Mouse (Mus musculus) frontal cortex, postnatal 14 days (tissue): Measurements from ENCODE around the gene Tnpo1.
"Not testable (repeated sequence)": the region's sequence is repeated elsewhere in the genome, so short reads cannot be mapped to it uniquely, and the experiment has no call there.

Experiments used
- DNase-seq, 2 experiments: peaks; one replicate each; pipeline ENCODE4 v3.0.0; 2022; ENCODE audit warnings: low spot score in 2 of 2

The Tnpo1 gene

GRCm38 (mm10) chr13:98889211-98889610, 37.0 kb downstream of the Tnpo1 start:
- no peak for DNase-seq

DNA sequence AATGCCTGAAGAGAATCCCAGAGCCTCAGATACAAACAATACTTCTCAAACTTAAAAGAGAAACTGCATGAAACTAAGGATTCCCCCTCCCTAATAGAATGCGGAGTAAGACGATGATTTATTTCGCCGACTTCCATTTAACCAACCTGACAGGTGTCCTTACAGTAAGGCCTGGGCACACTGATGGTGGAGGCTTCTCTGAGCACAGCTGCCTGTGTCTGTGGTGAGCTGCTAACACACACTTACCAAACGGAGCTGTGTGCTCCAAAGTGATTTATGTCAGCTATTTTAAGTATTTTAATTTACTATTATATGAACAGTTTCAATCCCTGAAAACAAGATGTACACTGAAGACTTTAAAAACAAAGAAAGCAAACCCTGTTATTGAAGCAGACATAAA, 42.4 kb downstream of the Tnpo1 start:
- no peak for DNase-seq

GRCm38 (mm10) chr13:98881991-98882390, 44.2 kb downstream of the Tnpo1 start:
- DNase-seq: no peak

- DNase-seq: no peak
These were observed 45.8 kb downstream of the Tnpo1 start for GRCm38 (mm10) chr13:98880336-98880735.

DNA sequence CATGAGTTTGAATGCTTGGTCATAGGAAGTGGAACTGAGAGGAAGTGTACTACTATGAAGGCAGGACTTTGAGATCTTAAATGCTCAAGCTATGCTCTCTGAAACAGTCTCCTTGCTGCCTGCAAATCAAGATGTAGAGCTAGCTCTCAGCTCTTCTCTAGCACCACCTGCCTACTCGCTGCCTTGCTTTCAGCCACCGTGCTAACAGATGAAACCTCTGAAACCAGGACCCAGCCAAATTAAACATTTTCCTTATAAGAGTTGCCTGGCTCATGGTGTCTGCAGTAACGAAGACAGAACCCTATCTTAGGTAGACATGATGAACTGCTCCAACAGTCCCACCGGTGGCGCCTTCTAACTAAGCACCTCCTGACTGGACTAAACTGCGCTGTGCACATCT, 46.8 kb downstream of the Tnpo1 start:
- no peak for DNase-seq

DNA sequence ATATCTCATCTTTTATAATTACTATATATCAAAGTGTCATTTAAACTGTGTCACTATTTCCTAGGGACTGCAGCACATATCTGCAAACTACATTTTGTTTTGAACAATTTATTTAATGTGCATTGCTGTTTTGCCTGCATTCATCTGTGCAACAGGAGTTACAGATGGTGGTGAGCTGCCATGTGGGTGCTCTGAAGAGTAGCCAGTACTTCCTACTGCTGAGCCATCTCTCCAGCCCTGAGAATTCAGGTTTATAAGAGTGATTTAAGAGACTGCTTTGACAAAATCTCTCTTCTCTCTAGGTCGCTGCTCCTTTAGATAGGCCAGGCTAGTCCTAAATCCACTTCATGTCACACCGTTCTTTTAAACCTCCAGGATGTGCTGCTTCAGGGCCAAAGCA, 49.0 kb downstream of the Tnpo1 start:
- DNase-seq: no peak

GRCm38 (mm10) chr13:98874727-98875126, 51.5 kb downstream of the Tnpo1 start:
- DNase-seq: no peak

DNA sequence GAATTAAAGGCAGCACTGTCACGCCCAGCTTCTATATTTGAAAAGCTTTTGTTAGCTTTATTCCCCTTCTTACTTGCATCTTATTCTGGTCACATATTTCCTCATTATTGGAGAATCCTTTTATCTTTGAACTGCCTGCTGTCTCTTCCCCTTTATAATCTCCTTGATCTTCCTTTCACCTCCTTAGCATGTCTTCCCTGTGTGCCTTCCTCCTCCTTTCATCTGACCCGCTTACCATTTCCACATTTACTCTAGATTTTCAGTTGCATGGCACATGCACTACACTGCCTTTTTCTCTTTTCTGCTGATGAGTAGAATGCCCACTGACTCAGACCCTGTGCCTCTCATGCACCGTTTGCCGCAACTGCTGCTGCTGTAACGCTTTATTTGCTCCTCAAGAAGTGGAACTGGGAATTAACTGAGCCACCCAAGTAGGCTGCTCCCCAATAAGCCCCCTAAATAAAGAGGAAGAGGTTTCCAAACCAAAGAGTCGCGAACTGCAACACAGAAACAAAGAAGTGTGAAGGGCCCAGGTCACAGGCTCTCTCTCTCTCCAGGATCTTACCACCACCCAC, 53.8 kb downstream of the Tnpo1 start:
- DNase-seq: no peak

- no peak for DNase-seq
These were observed 54.9 kb downstream of the Tnpo1 start for GRCm38 (mm10) chr13:98871263-98871662.

GRCm38 (mm10) chr13:98868236-98868923, 57.8 kb downstream of the Tnpo1 start:
- DNase-seq: no peak

GRCm38 (mm10) chr13:98867810-98868209, 58.4 kb downstream of the Tnpo1 start:
- peak in 1 of 2 experiments; percentile 32 for DNase-seq

DNA sequence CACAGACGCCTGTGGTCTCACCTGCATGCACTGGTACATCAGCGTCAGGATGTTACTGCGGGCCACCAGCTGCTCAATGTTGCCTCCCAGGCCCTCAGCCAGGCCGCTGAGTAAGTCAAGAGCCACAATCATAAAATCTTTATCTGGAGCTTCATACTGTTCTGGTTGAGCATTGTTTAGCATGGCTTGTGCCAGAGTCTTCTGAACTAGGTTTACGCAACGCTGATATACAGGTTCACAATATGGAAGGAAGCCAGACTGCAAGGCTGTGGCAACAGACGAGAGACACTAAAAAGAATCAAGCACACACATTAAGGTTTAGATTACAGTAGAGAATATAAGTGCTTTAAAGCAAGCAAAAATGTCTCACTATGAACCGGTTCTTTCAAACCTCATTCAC, 70.9 kb downstream of the Tnpo1 start:
- DNase-seq: no peak

- DNase-seq: no peak
These were observed 80.4 kb downstream of the Tnpo1 start for GRCm38 (mm10) chr13:98845794-98846193.

DNA sequence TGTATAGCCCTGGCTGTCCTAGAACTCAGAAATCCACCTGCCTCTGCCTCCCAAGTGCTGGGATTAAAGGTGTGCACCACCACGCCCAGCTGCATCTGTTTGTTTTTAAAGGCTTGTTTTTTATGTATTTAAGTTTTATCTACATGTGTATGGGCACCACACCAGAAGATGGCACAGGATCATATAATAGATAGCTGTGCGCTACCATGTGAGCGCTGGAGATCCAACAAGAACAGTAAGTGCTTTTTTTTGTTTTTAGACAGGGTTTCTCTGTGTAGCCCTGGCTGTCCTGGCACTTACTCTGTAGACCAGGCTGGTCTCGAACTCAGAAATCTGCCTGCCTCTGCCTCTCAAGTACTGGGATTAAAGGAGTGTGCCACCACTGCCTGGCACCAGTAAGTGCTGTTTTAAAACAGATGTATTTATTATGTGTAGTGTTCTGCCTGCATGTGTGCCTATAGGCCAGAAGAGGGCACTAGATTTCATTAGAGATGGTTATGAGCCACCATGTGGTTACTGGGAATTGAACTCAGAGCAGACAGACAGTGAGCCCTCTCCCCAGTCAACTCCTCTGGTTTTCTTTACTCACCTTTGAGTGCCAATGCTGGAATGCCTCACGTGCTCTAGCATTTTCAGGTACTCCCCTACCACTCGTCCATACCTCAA, 89.6 kb downstream of the Tnpo1 start:
- no peak for DNase-seq

- DNase-seq: no peak
These were observed 90.4 kb downstream of the Tnpo1 start for GRCm38 (mm10) chr13:98835740-98836139.

DNA sequence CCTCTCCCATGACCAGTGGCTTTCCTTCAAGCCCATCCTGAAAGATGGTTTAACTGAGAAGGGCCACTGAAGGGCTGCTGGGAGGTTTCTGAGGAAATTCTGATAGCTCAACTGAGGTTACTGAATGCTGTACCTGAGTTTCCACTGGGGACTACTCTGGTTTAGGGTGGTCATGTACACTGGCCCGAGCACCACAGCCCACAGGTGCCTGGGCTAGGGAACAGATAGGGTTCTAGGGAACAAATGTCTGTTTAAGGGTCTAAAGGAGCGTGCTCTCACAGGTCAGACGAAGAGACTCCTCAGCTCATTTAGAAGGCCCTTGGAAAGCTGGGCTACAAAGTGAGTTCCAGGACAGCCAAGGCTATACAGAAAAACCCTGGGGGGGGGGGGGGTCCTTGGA, 91.5 kb downstream of the Tnpo1 start:
- DNase-seq: no peak

DNA sequence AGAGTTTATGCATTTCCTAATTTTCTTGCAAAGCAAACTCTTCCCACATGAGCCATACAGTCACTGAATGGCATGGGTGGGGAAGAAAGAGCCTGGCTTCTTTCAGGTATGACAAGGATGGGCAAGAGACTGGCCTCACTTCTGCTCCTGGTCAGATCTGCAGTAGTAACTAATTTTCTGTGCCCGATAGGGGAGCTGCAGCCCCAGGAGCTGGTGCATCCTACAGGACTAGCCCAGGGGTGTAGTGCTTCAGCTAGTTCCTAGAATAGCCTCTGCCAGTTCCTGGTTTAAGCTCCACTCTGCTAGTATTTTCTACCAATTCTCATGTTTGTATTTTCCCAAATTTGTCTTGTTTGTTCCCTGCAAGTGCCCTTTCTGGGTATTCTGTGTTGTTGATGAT, 92.0 kb downstream of the Tnpo1 start:
- no peak for DNase-seq

- no peak for DNase-seq
These were observed 93.4 kb downstream of the Tnpo1 start for GRCm38 (mm10) chr13:98832451-98833450.

DNA sequence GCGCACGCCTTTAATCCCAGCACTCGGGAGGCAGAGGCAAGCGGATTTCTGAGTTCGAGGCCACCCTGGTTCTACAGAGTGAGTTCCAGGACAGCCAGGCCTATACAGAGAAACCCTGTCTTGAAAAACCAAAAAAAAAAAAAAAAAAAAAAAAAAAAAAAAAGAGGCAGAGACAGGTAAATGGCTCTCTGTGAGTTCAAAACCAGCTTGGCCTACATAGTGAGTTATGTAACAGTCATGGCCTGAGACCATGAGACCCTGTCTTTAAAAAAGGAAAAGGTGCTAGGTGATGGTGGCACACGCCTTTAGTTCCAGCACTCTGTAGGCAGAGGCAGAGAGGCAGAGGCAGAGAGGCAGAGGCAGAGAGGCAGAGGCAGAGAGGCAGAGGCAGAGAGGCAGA, 97.2 kb downstream of the Tnpo1 start:
- DNase-seq: not testable (repeated sequence)

GRCm38 (mm10) chr13:98825574-98825973, 100.6 kb downstream of the Tnpo1 start:
- no peak for DNase-seq

DNA sequence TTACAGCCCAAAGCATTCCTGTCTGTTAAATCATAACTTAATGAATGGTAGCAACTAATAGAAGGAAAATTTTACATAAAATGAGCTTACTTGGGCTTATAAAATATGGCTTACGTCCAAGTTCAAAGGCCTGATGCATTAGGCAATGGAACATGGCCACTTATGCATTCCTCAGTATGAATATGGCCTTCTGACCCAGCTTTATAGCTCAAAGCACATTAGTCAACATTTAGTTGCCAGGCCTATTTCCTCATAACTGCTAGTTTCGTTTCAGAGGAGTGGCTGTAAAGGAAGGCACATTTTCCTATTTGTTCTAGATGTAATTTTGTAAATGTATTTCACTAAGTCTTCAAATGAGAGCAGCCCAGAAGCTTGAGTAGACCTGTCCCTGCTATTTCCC, 107.1 kb downstream of the Tnpo1 start:
- DNase-seq: no peak

DNA sequence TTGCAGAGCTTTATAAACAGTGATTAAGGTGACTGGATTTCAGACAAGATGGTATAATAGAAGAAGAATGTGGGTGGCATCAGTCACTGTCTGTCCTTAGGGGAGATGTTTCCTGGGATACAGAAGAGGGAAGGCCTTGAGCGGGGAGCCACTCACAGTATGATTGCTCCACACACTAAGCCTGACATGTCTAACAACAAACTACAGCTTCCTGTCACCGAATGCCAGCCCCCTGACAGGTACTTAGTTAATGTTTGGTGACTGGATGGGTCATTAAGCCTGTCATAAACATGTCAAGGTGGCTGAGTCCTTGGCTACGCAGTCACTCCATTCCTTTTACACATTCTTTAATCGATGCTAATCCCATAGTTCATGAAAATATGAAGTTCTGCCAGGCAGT, 108.0 kb downstream of the Tnpo1 start:
- no peak for DNase-seq
